Mouse (Mus musculus): ENCODE data around the gene Ptgis.

Gene Ptgis

DNA sequence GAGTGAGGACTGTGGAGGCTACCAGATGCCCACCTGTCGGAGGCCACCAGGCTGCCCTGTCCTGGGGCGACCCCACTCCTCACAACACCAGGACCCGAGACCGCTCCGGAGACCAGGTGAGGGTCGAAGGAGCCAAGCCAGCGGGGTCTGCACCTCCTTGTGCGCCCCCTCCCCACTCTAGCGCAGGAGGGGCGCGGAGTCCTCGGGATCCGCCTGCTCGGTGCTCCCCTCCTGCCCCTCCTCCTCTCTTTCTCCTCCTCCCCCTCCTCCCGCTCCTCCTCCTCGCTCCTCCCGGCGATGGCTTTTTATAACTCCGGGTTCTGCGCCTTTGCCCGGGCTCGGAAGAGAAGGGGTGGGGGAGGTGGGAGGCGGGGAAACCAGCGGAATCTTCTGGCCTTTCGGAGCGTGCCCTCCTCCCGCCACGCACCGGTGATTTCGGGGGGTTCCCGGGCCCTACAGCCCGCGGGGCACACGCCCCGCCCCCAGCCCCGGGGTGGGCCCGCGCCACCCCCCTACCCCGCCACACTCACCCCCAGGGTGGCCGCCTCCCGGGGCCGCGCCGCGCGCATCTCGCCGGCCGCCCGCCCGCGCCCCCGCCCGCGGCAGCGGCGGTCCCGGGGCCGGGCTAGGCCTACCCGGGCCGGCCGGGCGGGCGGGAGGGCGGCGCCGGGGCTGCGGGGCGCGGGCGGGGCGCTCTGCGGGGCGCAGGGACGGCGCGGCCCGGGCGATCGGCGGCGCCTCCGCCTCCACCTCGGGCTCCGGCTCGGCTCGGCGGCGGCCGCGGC is 50.9 kb downstream of the Ptgis start:
- no peak for DNase-seq

- DNase-seq, result no peak
These were observed 51.8 kb downstream of the Ptgis start for GRCm38 (mm10) chr2:167188315-167189207.

DNA sequence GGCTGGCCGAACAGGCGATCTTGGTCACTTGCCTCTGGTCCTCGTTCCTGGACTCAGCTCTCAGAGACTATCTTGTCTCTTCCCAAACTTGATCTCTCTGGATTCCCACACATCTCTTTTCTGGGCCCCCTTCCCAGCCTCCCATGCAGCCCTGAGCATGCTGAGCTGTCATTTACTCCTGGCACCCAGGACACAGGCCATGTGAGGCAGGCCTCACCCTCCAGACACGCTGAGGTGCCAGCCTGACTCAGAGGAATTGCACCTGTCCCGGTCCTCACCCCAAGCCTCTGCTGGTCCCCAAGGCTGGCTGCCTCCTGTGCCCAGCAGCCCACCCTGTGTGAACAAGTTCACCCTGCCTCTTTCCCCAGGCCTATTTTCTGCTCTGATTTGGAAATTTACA is 53.3 kb downstream of the Ptgis start:
- no peak for DNase-seq

- no peak for DNase-seq
These were observed 53.9 kb downstream of the Ptgis start for GRCm38 (mm10) chr2:167186544-167186943.

DNA sequence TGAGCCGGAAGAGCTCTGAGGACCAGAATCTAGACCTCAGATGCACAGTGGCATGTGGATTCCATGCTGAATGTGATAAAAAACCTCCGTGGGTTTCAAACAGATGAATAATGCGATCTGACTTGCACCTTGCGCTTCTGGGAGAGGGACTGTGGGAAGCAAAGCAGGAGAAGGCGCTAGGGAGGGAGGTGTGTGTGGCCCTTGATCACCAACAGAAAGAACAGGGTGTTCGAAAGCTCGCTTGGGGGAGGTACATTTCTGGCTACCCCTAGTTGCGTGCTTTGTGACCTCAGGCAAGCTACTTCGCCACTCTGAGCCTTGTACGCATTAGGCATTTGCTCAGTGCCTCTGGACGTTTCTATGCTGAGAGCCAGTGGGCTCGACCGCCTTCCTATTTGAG is 54.4 kb downstream of the Ptgis start:
- DNase-seq, result peak; percentile 57

GRCm38 (mm10) chr2:167185432-167185831 is 55.0 kb downstream of the Ptgis start:
- peak; percentile 69 for DNase-seq

GRCm38 (mm10) chr2:167181662-167182389 is 58.6 kb downstream of the Ptgis start:
- DNase-seq, result peak; percentile 53

DNA sequence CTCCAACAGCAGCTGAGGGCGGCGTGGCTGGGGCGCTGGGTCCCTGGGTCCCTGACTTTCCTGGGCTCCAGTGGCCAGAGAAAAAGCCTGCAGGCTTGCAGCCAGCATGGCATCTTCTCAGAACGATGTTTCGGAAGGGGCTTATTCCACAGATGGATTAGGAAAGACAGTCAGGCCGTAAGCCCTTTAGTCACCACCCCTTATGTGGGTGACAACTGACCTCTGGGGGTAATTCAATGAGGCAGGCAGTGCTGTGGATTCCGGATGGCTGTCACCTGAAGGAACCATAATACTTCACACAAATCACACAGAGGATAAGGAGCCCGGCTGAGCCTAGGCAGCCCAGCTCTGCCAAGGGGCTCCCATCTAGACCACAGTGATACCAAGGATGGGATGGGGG is 59.3 kb downstream of the Ptgis start:
- no peak for DNase-seq

DNA sequence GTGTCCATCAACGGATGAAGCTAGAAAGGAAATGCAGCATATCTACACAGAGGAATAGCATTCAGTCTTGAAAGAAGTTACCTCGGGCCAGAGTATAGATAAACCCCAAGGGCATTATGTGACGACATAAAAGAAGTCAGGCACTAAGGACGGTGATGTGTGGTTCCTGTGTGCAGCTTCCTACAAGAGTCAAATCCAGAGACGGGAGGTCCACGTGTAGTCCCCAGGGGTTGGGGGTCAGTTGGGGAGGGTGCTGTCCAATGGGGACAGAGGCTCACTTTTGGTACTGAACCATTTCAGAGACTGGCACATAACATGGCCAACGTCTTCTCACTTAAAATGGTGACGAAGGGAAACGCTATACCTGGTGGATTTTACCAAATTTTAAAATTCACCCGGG is 61.1 kb downstream of the Ptgis start:
- DNase-seq, result no peak

DNA sequence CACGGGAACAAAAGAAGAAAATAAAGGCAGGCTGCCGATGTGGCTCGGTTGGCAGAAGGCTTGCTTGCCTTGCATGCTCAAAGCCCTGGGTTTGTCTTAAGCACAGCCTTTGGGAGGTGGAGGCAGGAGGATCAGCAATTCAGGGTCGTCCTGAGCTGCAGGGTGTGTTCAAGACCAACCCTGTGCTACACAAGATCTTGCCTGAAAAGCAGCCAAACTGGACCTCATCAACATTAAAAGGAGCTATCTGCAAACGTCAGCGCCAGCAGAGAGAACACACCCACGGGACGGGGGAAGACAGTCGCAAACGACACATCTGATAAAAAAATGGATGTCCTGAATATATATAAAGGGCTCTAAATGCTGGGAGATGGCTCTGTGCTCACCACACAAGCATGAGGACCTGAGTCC is 63.2 kb downstream of the Ptgis start:
- peak; percentile 79 for DNase-seq

DNA sequence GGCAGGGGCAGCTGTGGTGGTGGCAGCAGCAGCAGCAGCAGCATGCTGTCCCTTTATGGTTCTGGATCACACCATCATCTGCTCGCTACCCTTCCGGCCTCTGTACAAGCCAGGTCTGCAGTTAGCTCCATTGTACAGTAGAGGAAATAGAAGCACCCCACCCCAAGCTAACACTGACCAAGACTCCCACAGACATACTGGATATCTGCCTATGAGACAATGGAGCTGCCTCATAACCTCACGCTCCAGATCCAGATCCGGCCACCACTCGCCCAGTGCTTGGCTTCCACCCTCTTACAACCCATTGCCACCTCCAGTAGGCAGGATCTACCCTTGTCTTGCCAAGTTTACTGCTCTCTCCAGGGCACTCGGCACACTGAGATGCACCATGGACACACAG is 65.1 kb downstream of the Ptgis start:
- no peak for DNase-seq

GRCm38 (mm10) chr2:167173051-167173875 is 67.1 kb downstream of the Ptgis start:
- no peak for DNase-seq

DNA sequence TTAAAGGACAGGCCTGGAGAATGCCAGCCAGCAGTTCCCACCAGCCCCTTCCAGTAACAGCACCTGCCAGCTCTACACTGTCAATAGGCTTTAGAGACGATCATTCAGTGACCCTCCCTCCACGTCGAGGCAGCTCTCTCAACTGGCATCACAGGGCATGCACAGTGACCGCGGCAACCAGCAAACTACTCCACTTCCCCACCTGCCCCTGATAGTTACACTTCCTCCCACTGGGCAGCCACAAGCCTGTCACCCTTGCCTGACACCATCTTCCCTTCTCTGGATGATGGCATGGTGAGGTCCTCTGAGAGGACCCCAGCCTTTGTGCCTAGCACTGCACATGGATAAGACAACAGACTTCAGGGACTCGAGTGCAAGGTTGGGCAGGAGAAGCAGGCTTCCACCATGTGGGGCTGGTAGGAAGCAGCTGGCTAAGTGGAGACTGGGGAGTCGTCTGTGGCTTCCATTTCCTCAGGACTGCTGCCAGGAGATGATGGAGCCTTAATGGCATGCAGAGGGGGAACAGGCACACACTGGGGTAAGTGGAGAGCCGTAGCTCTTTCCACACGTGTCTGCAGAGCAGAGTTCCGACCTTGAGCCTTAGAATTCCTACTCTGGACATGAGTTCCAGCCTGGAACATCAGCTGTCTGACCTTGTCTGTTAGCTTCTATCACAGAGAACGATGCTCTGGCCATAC is 72.7 kb downstream of the Ptgis start:
- DNase-seq, result no peak

GRCm38 (mm10) chr2:167163600-167163999 is 76.8 kb downstream of the Ptgis start:
- no peak for DNase-seq

DNA sequence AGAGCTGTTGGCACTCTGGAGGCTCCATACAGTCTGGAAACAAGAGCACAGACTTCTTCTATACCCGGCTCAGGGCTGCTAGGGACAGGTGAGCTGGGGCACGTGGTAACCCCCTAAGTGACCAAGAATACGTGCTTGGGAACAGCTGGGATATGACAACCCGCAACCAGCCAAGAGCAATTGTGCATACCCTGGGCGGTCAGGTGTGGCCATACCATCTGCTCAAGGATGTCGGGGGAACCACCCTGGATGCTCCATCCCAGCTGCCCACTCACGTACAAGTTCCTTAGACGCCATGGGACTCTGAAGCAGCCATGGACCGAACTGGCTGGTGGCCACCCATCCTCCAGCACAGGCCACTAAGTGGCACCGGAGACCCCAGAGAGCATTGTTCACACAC is 77.3 kb downstream of the Ptgis start:
- no peak for DNase-seq

DNA sequence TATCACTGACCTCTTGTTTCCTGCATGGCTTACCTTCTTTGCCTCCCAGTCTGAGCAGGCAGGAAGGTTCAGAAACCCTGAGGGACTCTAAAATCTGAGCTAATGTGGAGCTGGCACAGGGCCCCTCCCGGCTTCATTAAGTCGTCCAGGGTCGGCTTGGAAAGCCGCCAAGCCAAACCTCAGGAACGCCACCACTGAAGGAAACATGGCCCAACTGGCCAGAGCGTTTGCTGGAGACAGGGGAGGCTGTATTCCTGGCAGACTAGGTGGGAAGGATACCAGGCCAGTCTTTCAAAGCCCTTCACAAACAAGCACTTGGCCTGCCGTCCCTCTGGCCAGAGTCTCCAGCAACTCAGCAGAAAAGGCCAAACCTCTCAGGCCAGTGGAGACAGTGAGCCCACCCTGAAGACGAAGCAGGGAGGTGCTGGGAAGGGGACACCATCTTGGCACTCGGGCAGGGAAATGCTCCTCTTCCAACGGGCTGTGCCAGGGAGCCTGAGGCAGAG is 77.8 kb downstream of the Ptgis start:
- no peak for DNase-seq

GRCm38 (mm10) chr2:167159721-167160120 is 80.7 kb downstream of the Ptgis start:
- DNase-seq, result no peak

GRCm38 (mm10) chr2:167158780-167159179 is 81.6 kb downstream of the Ptgis start:
- DNase-seq, result no peak

- DNase-seq, result no peak
These were observed 84.2 kb downstream of the Ptgis start for GRCm38 (mm10) chr2:167156118-167156715.

DNA sequence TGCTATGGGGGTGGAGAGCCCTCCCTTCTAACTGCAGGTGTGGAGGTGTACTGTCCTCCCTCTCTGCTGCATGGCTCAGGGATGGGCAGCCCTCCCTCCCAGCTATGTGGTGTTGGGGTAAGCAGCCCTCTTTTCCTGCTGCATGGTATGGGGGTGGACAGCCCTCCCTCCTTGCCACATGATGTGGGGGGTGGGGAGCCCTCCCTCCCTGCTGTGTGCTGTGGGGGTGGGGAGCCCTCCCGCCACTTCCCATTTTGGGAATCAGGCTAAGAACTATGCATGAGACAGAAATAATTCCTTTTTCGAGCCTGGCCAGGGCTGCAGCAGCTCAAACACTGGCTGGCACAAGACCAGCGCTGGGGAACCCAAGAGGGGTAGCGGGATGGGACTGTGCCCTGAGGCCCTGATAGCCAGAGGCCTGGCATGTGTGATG is 84.8 kb downstream of the Ptgis start:
- DNase-seq, result peak; percentile 83

- peak; percentile 68 for DNase-seq
These were observed 89.5 kb downstream of the Ptgis start for GRCm38 (mm10) chr2:167150880-167151279.

Data from right cerebral cortex, adult 18-20 months (tissue).